Mouse (Mus musculus): Measurements from ENCODE around the gene Clns1a. TPM values are rescaled to one million over a fixed set of nuclear protein-coding genes. Genes with fewer than 3 reads are reported as not detected.
A peak's percentile ranks its signal among the peaks of the same experiment; 100 is the strongest.

The Clns1a gene
- 80.5 and 102 TPM in 2 replicates for polyA plus RNA-seq (2015; fragmentation: Nextera tagmentation; extraction: Ambion mirVana)

- WGBS = under 1% methylated on average over 63 of the region's 63 CpGs
- Histone ChIP-seq H3K4me2 (peak within 1 kb of the TSS; percentile 69), H3K9ac (peak within 1 kb of the TSS; percentile 74), H3K27ac (peak within 1 kb of the TSS; percentile 48), H3K9me3 (replicated peaks) (no peaks in the 10 kb centered on the region), H3K4me3 (peak within 1 kb of the TSS; percentile 71), H3K36me3 (peaks cover 7% of the 10 kb centered on the region), H3K27me3 (no peaks in the 10 kb centered on the region), H3K4me1 (replicated peaks) (peaks cover 10% of the 10 kb centered on the region)
- ATAC-seq (replicated peaks; ENCODE audit: insufficient number of reproducible peaks, insufficient read depth, low FRiP score, low read depth) = peak; percentile 96
Observed at GRCm38 (mm10) chr7:97696506-97697254, at the start of gene Clns1a. TSS of gene Clns1a (plus strand) at chr7:97696634.

DNA sequence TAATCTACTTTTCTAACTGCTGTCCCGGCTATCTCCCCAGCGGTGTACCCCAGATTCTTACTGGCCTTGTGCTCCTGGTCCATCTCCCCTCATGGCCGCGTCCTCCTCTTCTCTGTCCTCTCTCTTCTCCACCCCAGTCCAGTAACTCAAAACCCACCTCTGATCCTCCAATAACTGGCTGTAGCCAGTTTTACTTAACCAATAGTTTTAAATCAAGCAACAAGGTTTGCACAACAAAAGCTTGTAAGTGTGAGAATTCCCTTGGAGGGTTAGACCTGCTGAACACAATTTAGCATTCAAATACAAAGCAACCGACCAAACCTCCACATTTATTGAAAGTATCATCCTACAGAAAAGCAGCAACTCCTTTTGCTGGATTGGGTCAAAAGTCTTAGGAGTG is 48.8 kb upstream of the Clns1a start:
- no peaks in the 10 kb centered on the region for H3K27me3 ChIP-seq
- H3K4me1 ChIP-seq (replicated peaks) = no peaks in the 10 kb centered on the region
- no peak overlapping the region for H3K27ac ChIP-seq
- no peaks in the 10 kb centered on the region for H3K9me3 ChIP-seq (replicated peaks)
- H3K4me3 ChIP-seq = no peak overlapping the region
- no peak overlapping the region for H3K9ac ChIP-seq
- H3K36me3 ChIP-seq = no peaks in the 10 kb centered on the region
- ATAC-seq (replicated peaks; ENCODE audit: insufficient number of reproducible peaks, insufficient read depth, low FRiP score, low read depth) = no peak
- H3K4me2 ChIP-seq = no peak overlapping the region
- WGBS = 88% methylated on average over 5 of the region's 5 CpGs

GRCm38 (mm10) chr7:97650729-97651128 is 45.7 kb upstream of the Clns1a start:
- no peak for ATAC-seq (replicated peaks; ENCODE audit: insufficient number of reproducible peaks, insufficient read depth, low FRiP score, low read depth)
- WGBS = 88% methylated on average over 4 of the region's 4 CpGs

DNA sequence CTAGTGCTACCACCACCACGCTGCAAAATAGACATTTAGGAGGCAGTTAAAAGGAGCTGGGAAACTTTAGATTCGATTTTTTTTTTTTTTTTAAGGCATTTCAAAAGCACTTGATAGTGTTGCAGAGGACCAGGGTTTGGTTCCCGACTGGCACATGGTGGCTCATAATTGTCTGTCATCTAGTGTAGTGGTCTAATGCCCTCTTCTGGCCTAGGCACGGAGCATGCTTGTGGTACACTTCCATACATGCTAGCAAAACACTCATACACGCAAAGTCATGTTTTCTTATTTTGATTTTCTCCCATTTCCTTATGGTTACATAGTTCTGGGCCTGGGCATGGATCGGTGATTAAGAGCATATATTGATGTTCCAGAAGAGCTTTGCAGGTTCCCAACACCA is 40.3 kb upstream of the Clns1a start:
- no peaks in the 10 kb centered on the region for H3K9me3 ChIP-seq (replicated peaks)
- WGBS = 85% methylated on average over 6 of the region's 6 CpGs
- H3K4me2 ChIP-seq = no peak overlapping the region
- no peak overlapping the region for H3K4me3 ChIP-seq
- H3K4me1 ChIP-seq (replicated peaks) = no peaks in the 10 kb centered on the region
- no peak for ATAC-seq (replicated peaks; ENCODE audit: insufficient number of reproducible peaks, insufficient read depth, low FRiP score, low read depth)
- no peak overlapping the region for H3K9ac ChIP-seq
- no peaks in the 10 kb centered on the region for H3K27me3 ChIP-seq
- H3K36me3 ChIP-seq = peaks cover 12% of the 10 kb centered on the region
- H3K27ac ChIP-seq = no peak overlapping the region

More at GRCm38 (mm10) chr7:97650729-97651128, 45.7 kb upstream of the Clns1a start:
- no peaks in the 10 kb centered on the region for H3K9me3 ChIP-seq (replicated peaks)
- peaks cover 12% of the 10 kb centered on the region for H3K36me3 ChIP-seq
- no peaks in the 10 kb centered on the region for H3K27me3 ChIP-seq
- H3K9ac ChIP-seq = no peak overlapping the region
- no peak overlapping the region for H3K4me2 ChIP-seq
- no peak overlapping the region for H3K27ac ChIP-seq
- no peaks in the 10 kb centered on the region for H3K4me1 ChIP-seq (replicated peaks)
- no peak overlapping the region for H3K4me3 ChIP-seq

DNA sequence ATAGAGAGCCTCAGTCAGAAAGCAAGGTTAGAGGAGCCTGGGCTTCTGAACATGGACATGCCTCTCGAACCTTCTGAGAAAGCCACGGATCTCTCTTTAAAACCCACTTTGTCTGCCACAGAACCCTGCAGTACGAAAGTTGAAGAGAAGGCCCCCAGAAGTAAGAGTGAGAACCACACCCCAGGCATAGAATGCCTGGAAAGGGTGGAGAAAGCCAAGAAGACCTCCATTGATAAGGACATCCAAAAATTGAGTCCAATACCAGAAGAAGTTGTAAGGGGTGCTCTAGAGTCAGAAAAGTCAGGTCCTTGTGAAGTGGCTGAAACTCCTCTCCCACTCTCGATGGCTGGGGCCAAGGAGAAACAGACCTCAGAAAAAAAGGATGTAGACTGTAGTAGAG is 34.8 kb upstream of the Clns1a start:
- Histone ChIP-seq H3K4me1 (replicated peaks) (no peaks in the 10 kb centered on the region), H3K27me3 (no peaks in the 10 kb centered on the region), H3K9me3 (replicated peaks) (no peaks in the 10 kb centered on the region), H3K36me3 (peaks cover 26% of the 10 kb centered on the region), H3K4me2 (no peak overlapping the region), H3K9ac (no peak overlapping the region), H3K27ac (no peak overlapping the region), H3K4me3 (no peak overlapping the region)
- WGBS = 83% methylated on average over 4 of the region's 4 CpGs
- no peak for ATAC-seq (replicated peaks; ENCODE audit: insufficient number of reproducible peaks, insufficient read depth, low FRiP score, low read depth)

DNA sequence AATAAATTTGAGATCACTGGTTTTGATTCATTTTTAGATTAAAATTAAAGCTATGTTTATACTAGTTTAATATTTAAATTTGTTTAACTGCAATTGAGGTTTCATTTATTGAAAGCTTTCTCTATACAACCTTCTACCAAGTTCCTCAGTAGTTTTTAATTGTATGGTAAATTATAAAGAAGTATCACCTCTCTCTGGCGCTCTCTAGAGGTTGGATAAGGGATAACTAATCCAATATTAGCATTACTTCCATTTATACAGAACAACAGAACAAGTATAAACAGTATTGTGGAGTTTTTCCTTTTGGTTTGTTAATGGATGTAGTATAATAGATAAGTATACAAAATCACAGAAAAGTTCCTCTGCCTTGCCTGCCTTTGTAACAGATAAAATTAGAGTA is 17.2 kb upstream of the Clns1a start:
- Histone ChIP-seq H3K27me3 (no peaks in the 10 kb centered on the region), H3K9ac (no peak overlapping the region), H3K27ac (no peak overlapping the region), H3K4me1 (replicated peaks) (no peaks in the 10 kb centered on the region), H3K9me3 (replicated peaks) (no peaks in the 10 kb centered on the region), H3K36me3 (peaks cover 49% of the 10 kb centered on the region), H3K4me2 (no peak overlapping the region), H3K4me3 (no peak overlapping the region)
- ATAC-seq (replicated peaks; ENCODE audit: insufficient number of reproducible peaks, insufficient read depth, low FRiP score, low read depth) = no peak
- WGBS = 28% methylated on average over 1 of the region's 1 CpGs

GRCm38 (mm10) chr7:97687831-97688230 is 8.6 kb upstream of the Clns1a start:
- 83% methylated on average over 2 of the region's 2 CpGs for WGBS
- H3K9ac ChIP-seq = no peak overlapping the region
- no peak overlapping the region for H3K27ac ChIP-seq
- peaks cover 32% of the 10 kb centered on the region for H3K36me3 ChIP-seq
- no peaks in the 10 kb centered on the region for H3K27me3 ChIP-seq
- H3K4me2 ChIP-seq = no peak overlapping the region
- H3K4me3 ChIP-seq = no peak overlapping the region
- no peaks in the 10 kb centered on the region for H3K9me3 ChIP-seq (replicated peaks)
- H3K4me1 ChIP-seq (replicated peaks) = no peaks in the 10 kb centered on the region
- ATAC-seq (replicated peaks; ENCODE audit: insufficient number of reproducible peaks, insufficient read depth, low FRiP score, low read depth) = no peak

DNA sequence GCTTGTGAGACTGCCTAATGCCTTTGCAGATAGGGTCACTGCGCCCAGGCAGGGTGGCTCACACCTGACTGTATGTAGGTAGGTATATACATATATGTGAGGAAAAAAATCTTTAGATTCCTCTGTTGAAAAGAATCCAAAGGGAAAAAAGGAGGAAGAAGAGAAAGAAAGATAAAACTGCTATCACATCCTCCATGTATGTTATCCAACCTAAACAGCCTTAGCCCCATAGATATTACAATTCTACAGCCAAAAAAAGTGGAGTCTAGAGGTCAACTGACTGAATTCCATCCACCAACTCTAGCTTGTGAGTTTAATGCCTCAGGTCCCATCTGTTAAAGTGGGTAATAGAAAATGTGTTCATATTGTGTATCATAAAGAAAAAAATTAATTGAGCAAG is 993 bp upstream of the Clns1a start:
- no peak for ATAC-seq (replicated peaks; ENCODE audit: insufficient number of reproducible peaks, insufficient read depth, low FRiP score, low read depth)
- Histone ChIP-seq H3K9me3 (replicated peaks) (no peaks in the 10 kb centered on the region), H3K4me3 (no peak overlapping the region), H3K4me2 (no peak overlapping the region; the same call in 1 of the 2 replicates), H3K27me3 (no peaks in the 10 kb centered on the region), H3K27ac (no peak overlapping the region), H3K4me1 (replicated peaks) (peaks cover 10% of the 10 kb centered on the region), H3K9ac (no peak overlapping the region), H3K36me3 (peaks cover 7% of the 10 kb centered on the region)
- 98% methylated on average over 1 of the region's 1 CpGs for WGBS

DNA sequence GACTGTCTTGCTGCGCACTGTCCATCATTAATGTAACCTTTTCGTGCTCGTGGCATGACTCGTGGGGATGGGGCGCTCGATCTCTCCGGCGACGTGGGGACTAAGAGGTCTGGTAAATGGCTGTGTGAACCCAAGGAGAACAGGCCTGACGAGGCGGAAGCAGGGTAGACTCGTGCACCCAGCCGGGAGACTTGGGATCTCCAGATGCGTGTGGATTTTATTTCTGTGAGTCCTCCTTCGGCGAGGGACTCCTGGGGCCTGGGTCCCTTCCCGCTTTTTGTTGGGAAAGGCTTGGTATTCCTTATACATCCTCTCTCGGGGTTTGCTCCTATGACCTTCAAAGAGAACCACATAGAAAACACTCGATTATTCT is 315 bp upstream of the Clns1a start:
- peak; percentile 21; the same call in 1 of the 2 replicates for ATAC-seq (replicated peaks; ENCODE audit: insufficient number of reproducible peaks, insufficient read depth, low FRiP score, low read depth)
- 34% methylated on average over 19 of the region's 19 CpGs for WGBS

DNA sequence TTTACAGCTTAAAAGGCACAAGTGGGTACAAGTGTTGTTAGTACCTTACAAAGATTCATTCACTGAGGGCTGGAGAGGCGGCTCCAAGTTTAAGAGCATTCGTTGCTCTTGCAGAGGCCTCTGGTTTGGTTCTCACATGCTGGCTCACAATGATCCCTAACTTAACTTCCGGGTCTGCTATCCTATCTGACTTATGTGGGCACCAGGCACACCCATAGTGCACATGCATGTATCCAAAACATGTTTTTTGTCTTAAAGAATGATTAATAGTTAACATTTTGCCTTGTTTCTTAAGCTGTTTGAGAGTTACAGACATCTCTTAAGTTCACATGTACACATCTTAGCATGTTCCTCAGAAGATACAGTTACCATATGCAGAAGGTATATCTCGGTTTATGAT is 3.7 kb downstream of the Clns1a start:
- Histone ChIP-seq H3K27ac (no peak overlapping the region), H3K9me3 (replicated peaks) (no peaks in the 10 kb centered on the region), H3K36me3 (peaks cover 7% of the 10 kb centered on the region), H3K4me2 (no peak overlapping the region), H3K4me3 (no peak overlapping the region), H3K4me1 (replicated peaks) (peaks cover 10% of the 10 kb centered on the region), H3K9ac (no peak overlapping the region), H3K27me3 (no peaks in the 10 kb centered on the region)
- WGBS = 91% methylated on average over 4 of the region's 4 CpGs
- no peak for ATAC-seq (replicated peaks; ENCODE audit: insufficient number of reproducible peaks, insufficient read depth, low FRiP score, low read depth)

More for the DNA sequence above, 315 bp upstream of the Clns1a start:
- Histone ChIP-seq H3K36me3 (peaks cover 7% of the 10 kb centered on the region), H3K4me2 (peak overlapping the region; percentile 69), H3K27me3 (no peaks in the 10 kb centered on the region), H3K4me1 (replicated peaks) (peaks cover 10% of the 10 kb centered on the region), H3K9me3 (replicated peaks) (no peaks in the 10 kb centered on the region), H3K9ac (peak overlapping the region; percentile 74), H3K4me3 (peak overlapping the region; percentile 71), H3K27ac (peak overlapping the region; percentile 48)

DNA sequence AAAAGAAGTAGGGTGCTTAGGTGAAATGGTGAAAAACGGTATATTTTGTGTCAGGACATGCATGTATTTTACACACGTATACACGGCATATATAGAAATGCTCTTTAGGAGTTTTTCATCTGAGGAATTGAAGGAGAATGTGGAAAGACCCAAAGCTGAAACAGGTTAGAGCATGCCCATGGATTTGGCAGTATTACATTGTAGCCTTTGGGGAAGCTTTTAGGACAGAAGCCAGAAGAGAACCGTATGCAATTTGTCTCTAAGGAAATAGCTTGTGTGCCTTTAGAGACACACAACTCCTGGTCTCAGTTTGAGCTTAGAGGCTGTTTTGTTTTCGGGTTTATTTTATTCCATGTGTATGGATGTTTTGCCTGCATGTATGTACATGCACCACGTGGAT is 4.7 kb downstream of the Clns1a start:
- 77% methylated on average over 6 of the region's 6 CpGs for WGBS
- Histone ChIP-seq H3K27me3 (no peaks in the 10 kb centered on the region), H3K36me3 (peaks cover 7% of the 10 kb centered on the region), H3K27ac (no peak overlapping the region), H3K9me3 (replicated peaks) (no peaks in the 10 kb centered on the region), H3K4me1 (replicated peaks) (peaks cover 7% of the 10 kb centered on the region), H3K9ac (no peak overlapping the region), H3K4me2 (no peak overlapping the region), H3K4me3 (no peak overlapping the region)
- ATAC-seq (replicated peaks; ENCODE audit: insufficient number of reproducible peaks, insufficient read depth, low FRiP score, low read depth) = no peak

- Histone ChIP-seq H3K9ac (no peak overlapping the region), H3K36me3 (peaks cover 8% of the 10 kb centered on the region; the same call in 1 of the 2 replicates), H3K9me3 (replicated peaks) (no peaks in the 10 kb centered on the region), H3K27me3 (no peaks in the 10 kb centered on the region), H3K4me3 (no peak overlapping the region), H3K4me1 (replicated peaks) (0 out of 2 replicates have a peak, but pooled peaks cover 3% of the 10 kb centered on the region), H3K4me2 (no peak overlapping the region), H3K27ac (no peak overlapping the region)
- WGBS = 77% methylated on average over 4 of the region's 4 CpGs
- ATAC-seq (replicated peaks; ENCODE audit: insufficient number of reproducible peaks, insufficient read depth, low FRiP score, low read depth) = no peak
Observed at GRCm38 (mm10) chr7:97707123-97707522, 10.7 kb downstream of the Clns1a start.

Data from heart, embryonic 15.5 days (tissue).